Mouse (Mus musculus) hematopoietic stem cell, adult 5-6 weeks (primary cell): Measurements from ENCODE around the gene Sarnp. TPM values are rescaled to one million over a fixed set of nuclear protein-coding genes. Genes with fewer than 3 reads are reported as not detected.
A peak's percentile ranks its signal among the peaks of the same experiment; 100 is the strongest.
"Not testable (repeated sequence)": the region's sequence is repeated elsewhere in the genome, so short reads cannot be mapped to it uniquely, and the experiment has no call there.

Experiments
- ATAC-seq, 2 experiments: fragments of 125-278 bp in 1 of 2; replicated peaks in 1 of 2; 2 replicates each; pipeline ENCODE4 v1.8.0; 2016 to 2017; ENCODE audit warnings: inconsistent platforms in 2 of 2, mild to moderate bottlenecking in 2 of 2, moderate number of reproducible peaks in 2 of 2, low read depth in 1 of 2, moderate TSS enrichment in 1 of 2; ENCODE audit not compliant: low FRiP score in 2 of 2, poor library complexity in 2 of 2, severe bottlenecking in 2 of 2, insufficient read depth in 1 of 2, low TSS enrichment in 1 of 2
- total RNA-seq: library from RNA; stranded (forward); fragments of 172-1452, 232-1000 nt; gene quantifications from 2 replicates; pipeline ENCODE4 v1.2.3, GENCODE M21; 2017

Gene Sarnp
- total RNA-seq, 1 experiment from 2014 or later, result 239 TPM

DNA sequence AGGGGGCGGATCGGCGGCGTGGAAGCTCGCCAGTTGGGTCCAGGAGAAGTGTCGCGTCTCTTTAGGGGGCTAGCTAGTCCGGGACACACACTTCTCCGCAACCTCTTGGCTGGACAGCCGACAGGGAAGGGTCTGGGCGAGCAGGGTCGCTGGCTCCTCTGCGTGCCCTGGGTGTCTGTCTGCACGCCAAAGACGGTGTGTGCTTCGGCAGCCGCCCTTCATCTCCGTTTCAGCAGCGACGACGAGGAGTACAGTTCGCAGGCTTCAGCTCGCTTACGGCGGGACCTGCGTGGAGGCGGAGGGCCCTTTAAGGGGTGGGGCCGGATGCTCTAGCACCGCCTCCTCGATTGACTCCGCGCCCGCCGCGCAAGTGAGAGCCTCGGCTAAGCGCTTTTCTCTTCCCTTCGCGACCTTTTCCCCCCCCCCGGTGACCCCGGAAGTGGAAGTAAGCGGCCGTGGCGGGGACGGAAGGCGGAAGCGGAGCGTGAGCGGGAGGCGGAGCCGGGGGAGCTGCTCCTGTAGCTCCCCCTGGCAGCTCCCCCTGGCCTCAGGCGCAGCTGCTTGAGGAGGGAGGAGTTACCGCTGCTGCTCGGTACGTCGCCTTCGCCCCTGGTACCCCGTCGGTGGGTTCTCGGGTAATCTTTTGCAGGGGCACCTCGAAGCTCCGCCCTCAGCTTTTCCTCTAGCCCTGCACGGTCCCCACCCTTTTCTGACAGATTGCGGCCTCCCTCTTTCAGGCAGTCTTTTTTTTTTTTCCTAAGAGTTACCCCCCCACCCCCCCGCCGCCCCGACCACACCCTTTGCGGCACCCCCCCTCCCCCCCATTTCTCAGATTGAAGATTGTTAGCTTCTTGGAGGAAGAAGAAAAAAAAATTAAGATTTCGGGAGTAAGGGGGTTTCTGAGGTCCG lies 11.8 kb upstream of the Sarnp start:
- ATAC-seq, result peak; percentile 85 to 86

DNA sequence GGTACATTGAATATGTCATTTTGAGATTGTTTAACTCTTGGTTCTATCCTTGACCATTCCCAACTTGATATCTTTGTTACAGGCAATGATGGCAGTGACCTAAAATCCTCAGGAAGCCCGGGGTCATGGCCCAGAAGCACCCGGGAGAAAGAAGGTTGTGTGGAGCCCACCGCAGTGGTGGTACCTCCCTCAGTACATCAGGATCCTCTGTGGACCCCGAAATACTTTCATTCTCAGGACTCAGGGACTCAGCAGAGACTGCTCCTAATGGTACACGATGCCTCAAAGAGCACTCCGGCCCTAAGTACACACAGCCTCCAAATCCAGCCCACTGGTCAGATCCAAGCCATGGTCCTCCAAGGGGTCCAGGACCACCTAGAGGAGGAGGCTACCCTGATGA lies 11.0 kb upstream of the Sarnp start:
- ATAC-seq, result no peak

DNA sequence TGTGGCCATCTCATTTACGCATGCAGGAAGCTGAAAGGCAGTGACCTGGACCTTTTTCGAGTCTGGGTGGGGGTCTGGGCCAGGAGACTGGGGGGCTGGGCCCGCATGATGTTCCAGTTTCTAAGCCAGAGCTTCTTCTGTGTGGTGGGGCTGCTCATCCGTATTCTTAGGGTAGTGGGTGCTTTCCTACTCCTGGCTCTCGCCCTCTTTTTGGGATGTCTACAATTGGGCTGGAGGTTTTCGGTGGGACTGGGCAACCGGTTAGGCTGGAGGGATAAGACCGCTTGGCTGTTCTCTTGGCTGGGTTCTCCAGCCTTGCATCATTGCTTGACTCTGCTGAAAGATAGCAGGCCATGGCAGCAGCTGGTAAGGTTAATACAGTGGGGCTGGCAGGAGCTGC lies 10.1 kb upstream of the Sarnp start:
- no peak for ATAC-seq

DNA sequence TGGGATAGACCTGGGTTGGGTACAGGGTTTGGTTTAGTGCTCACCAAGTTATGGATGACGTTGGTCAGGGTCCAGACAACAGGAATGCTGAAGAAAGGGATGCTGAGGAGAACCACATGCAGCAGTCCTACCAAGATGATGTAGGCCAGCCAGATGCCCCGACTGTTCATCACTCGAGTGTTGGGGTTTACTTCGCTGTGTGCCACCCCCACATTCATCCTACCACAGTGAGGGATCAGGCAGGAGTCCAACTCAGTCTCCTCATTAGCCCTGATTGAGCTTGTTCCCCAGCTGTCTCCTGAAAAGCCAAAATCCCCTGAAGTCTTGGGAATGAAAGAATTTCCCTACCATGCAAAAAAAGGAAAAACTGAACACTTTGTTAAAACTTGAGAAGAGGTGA lies 3.1 kb downstream of the Sarnp start:
- no peak for ATAC-seq

DNA sequence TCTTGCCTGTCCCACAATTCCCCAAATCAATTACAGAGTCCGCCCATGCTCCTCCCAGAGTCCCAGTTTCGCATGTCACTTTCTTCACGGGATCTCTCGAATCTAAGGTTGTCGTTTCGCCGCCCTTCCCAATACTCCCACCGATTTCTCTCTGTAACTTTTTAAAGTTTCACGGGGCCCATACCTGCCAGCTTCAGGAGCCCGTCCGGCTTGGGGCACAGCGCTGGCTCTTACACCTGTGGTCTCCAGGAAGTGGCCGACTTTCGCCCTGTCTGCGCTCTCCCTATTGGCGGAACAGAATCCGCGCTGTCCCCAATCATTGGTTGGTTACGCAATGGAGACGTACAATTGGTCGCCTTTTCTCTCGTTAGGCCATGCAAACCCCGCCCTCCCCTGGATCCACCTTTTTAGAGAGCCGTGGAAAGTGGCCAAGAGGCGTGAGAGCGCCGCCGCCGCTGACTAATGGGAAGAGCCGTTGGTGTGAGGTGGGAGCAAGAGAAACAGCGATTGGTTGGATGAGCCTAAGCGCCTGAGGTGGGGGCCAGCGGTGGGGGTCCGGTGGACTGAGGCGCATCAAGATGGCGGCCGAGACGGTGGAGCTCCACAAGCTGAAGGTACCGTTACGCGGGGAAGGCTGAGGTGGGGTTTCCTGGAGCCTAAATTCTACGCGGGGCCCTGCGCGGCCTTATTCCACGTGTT lies 4.4 kb downstream of the Sarnp start, which contains the start of gene Ormdl2:
TSS of gene Ormdl2 (minus strand) at position 288 of the 699 bp plus-strand sequence.
- ATAC-seq, result peak; percentile 98 to 99

DNA sequence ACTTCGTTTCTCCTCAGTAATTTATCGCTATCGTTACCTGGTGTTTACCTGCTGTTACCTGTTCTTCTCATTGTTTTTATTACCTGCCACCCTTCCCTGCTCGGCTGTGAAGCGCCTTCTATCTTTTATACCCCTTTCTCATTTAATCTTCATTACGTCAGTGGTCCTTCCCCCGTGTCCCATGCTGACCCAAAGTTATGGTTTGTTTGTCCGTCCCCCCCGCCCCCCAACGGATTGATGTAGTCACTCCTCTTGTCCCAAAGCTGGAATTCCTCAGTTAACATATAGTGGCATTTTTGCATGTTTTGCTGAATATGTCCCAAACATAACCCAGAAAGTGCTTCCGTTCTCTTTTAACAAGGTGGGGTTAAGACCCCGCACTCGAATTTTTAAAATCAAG lies 5.0 kb downstream of the Sarnp start:
- ATAC-seq, result no peak

DNA sequence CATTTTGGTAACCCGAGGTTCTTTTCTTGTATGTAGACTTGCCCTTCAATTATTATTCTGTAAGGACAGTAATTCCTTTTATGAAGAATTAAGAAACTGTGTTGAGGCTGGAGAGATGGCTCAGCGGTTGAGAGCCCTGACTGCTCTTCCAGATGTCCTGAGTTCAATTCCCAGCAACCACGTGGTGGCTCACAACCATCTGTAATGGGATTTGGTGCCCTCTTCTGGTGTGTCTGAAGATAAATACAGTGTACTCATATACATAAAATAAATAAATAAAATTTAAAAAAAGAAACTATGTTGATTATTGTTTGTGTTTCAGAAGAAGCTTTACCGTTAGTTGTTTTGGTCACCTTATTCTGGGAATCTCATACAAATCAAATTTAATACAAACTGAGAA lies 6.0 kb downstream of the Sarnp start:
- ATAC-seq, result not testable (repeated sequence)

DNA sequence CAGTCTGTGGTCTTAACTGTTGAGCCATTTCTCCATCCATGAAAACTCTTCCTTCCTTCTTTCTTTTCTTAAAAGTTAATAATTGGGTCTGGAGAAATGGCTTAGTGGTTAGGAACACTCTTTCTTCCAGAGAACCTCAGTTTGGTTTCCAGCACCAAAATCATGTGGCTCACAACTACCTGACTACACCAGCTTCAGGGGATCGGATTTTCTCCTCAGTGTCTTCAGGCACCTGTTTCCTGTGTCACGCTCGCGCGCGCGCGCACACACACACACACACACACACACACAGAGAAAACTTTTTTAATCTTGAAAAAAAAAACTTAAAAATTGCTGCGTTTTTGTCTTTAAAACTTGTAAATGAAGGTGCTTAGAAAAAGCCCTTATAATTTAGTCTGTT lies 6.7 kb downstream of the Sarnp start:
- no peak for ATAC-seq

DNA sequence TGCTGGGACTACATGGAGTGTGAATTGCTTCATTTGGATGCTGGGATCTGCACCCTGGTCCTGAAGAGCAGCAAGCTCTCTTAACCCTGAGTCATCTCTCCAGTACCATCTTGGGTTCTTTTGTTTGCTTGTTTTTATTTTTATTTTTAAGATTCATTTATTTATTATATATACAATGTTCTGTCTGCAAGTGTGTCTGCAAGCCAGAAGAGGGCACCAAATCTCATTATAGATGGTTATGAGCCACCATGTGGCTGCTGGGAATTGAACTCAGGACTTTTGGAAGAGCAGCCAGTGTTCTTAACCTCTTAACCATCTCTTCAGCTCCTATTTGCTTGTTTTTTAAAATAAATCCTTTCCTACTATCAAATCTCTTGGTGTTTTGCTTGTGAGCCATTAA lies 20.3 kb downstream of the Sarnp start:
- no peak for ATAC-seq

DNA sequence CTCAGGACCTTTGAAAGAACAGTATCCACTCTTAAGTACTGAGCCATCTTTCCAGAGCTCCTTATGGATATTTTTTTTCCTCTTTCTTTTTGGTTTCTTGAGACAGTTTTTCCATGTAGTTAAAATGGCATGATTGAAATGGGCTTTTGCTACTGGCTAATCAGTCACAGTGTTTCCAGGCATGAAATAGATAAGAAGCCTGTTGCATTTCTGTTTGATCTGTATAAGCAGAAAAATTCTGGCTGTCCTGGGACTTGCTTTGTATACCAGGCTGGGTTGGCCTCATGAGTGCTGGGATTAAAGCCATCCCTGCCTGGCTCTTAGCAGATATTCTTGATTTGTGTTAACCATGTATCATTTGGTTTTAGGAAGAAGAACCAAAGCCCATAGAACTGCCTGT lies 22.3 kb downstream of the Sarnp start:
- ATAC-seq, result no peak

DNA sequence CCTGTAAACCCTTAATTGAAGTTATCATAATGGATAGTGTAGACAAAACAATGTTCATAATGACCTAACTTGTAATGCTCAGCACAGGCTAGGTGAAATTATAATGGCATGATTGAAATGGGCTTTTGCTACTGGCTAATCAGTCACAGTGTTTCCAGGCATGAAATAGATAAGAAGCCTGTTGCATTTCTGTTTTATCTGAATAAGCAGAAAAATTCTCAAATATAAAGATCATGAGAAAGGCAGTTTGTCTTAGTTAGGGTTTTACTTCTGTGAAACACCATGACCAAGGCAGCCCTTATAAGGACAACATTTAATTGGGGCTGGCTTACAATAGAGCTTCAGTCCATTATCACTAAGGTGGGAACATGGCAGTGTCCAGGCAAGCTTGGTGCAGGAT lies 23.5 kb downstream of the Sarnp start:
- no peak for ATAC-seq

DNA sequence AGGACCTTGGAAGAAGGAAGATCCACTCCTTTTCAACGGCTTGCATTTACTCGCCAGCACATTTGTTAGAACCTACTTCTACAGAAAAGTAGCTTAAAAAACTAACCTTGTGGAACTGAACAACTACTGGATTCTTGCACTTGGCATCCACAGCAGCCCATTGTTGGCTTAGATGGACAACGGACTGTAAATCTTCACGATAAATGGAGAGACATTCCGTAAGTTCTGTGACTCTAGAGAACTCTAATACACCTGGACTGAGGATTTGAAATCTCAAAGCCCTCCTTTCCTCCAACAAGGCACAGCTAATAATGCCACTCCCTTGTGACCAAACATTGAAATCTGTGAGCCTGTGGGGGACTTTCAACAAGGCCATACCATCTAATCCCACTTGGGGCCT lies 26.1 kb downstream of the Sarnp start:
- ATAC-seq, result no peak

DNA sequence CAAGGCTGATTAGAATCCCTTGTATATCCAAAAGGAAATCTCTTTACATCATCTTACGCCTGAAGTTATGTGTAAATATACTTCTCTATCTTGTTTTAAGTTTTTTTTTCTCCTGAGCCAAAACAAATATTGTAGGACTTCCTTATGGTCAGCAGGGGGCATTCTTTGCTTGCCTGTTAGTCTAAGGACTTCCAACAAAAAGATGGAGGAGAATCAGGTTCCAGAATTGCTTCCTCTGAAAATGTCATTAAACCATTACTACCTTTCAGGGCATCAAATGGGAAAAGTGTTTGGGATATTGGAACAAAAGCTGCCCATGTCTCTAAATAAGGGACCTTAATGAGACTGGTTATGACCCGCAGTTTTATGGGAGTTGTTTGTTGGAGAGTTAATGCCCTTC lies 28.4 kb downstream of the Sarnp start:
- ATAC-seq, result peak in 1 of 2 experiments; percentile 45; a peak in 1 of 4 replicates

DNA sequence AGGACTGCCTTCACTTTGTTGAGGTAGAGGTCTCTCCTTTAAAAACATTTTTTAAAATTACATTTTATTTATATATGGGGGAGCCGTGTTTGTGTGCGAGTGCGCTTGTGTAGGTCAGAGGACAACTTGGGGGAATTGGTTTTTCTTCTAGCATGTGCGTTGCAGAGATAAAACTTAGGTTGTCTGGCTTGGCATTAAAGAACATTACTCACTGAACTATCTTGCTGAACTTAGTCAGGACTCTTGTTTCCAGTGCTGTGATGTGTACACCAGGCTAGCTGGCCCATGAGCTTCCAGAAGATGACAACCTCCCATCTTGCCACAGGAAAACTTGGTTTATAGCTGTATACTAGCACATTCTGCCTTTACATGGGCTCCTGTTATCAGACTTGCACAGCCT lies 29.5 kb downstream of the Sarnp start:
- ATAC-seq, result no peak

DNA sequence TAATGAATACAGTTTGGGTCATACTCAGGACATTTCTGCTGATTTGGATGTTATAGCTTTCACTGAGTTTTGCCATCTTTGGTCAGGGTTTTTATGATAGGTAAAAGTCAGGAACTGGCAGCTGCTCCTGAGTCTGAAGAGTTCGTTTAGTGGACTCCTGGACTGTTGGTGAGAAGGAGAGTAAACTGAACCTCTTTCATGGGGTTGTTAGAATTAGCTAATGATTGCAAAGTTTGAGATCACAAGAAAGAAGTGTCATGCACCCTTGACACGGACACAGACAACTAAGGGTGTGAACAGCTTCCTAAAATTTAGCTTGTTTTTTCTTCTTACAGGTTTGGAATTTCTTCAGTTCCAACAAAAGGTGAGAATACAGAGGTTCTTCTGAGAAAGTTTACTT lies 31.3 kb downstream of the Sarnp start:
- no peak for ATAC-seq

DNA sequence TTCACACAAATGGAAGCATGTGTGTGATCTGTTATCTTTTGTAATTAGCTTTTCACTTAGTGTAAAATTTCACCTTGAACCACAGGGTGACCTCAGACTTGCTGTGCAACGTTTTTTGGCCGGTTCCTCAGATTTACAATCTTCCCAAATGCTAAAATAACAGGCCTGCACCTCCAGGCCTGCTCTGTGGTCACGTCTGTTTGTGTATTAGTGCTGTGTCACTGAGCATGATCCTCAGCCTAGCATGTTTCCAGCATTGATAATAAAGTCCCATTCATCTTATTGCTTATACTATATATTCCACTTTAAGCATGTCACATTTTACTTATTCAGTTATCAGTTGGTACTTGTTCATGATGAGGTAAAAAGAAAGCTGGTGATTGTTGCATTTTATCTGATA lies 33.2 kb downstream of the Sarnp start:
- ATAC-seq, result no peak

DNA sequence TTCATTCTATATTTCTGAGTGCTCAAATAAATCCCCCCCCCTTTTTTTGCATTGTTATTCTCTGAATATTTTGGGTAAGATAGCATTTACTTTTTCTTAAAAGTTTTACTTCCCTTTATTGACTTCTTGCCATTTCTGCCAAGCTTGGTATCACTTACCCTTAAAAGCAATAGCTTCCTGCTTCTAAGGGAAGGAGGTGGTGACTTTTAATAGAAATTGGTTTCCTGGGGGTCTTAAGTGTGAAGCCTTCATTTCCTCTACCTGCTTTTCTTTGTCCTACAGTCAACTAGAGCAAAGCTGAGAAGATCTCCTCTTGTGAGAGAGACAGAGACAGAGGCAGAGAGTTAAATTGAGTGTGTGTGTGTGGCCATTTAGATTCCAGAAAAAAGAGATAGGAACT lies 44.0 kb downstream of the Sarnp start:
- ATAC-seq, result no peak

DNA sequence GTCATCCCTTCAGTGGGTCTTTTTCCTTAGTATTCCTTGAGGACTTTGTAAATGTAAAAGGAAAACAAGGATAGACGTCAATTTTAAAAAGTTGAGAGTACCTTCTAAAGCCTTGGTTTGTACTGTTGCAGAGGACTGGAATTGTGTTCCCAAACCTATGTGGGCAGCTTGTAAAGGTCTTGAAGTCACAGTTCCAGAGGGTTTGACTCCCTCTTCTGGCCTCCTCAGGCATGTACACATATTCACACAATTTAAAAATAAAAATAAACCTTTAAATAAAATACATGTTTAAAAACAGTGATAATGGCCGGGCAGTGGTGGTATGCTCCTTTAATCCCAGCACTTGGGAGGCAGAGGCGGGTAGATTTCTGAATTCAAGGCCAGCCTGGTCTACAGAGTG lies 48.9 kb downstream of the Sarnp start:
- ATAC-seq, result no peak

DNA sequence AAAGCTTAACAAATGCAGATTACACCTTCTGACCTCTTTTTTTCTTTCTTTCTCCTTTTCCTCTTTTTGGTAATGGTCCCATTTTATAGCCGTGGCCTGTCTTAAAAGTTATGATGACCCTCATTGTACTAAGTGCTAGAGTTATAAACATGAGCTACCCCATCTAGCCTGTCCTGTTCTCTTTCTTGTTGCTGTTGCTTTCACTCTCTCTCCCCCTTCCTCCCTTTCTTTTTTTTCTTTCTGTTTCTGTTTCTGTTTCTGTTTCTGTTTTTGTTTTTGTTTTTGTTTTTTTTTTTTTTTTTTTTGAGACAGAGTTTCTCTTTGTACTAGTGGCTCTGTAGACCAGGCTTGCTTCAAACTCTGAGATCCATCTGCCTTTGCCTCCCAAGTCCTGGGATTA lies 49.4 kb downstream of the Sarnp start:
- no peak for ATAC-seq
